Mouse (Mus musculus): ENCODE results near the gene Ipo5.
A peak's percentile ranks its signal among the peaks of the same experiment; 100 is the strongest.

Gene Ipo5

DNA sequence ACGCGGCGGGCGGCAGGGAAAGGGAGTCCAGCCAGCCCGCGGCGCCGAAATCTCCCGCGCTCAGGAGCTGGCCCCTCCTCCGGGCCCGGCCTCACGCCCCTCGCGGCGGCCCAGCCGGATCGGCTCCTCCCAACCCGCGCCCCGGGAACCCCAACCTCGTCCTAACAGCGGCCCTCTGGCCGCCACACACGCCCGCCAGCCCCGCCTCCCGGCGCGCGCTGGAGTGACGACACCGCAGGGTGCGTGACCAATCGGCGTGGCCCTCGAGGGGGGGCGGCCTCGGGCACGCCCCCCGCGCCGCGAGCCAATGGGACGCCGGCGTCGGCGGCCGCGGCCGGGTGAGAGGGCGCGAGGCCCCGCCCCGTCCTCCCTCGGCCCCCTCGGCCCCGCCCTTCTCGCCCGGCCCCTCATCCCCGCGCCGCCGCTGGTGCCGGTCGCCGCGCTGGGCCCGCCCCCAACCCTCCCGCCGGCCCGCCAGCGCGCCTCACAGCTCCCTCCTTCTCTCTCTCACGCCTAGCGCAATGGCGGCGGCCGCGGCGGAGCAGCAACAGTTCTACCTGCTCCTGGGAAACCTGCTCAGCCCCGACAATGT, at the start of gene Ipo5:
Gene Ipo5, plus strand, starts transcription at position 492 of the 592 bp plus-strand sequence.
- DNase-seq = peak; percentile 92 to 97

DNA sequence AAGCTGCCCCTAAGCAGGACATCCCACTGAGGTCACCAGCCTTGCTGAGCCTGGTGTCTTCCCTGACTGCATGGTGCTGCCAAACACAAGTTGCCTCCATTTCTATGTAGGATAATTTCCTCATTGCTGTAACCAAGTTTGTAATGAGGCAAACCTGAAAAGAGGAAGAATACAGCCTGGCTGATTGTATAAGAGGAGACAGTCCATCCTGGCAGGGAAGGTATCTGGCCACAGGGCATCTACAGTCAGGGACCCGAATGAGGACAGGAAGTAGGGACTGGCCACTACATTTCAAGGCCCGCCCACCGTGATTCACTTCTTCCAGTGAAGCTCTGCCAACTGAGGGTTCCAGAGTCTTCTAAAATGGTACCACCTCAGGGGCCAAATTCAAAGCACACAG, 47.8 kb upstream of the Ipo5 start:
- no peak for DNase-seq

- no peak for DNase-seq
Measured at GRCm38 (mm10) chr14:120864896-120865295, 46.1 kb upstream of the Ipo5 start.

GRCm38 (mm10) chr14:120866573-120866972, 44.5 kb upstream of the Ipo5 start:
- no peak for DNase-seq

- no peak for DNase-seq
Measured at GRCm38 (mm10) chr14:120867121-120867520, 43.9 kb upstream of the Ipo5 start.

DNA sequence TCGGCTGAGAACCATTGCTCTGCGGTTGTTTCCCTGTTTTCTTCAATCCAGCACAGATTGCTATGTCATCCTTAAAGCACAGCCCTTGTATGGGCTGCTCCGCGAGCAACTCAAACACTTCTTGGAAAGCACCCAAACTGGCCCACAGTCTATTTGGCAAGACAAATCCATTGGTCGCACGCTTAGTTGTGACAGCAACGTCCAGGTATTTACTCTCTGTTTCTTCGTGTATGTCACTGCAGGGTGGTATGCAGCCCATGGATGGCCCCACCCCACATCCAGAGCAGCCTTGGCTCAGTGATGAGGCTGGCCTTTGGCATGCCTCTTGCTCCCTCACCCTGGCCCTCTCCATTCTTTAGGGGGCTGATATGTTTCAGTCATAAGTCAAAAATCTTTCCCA, 42.5 kb upstream of the Ipo5 start:
- DNase-seq = peak in 1 of 2 experiments; percentile 13

GRCm38 (mm10) chr14:120870736-120871135, 40.3 kb upstream of the Ipo5 start:
- no peak for DNase-seq

DNA sequence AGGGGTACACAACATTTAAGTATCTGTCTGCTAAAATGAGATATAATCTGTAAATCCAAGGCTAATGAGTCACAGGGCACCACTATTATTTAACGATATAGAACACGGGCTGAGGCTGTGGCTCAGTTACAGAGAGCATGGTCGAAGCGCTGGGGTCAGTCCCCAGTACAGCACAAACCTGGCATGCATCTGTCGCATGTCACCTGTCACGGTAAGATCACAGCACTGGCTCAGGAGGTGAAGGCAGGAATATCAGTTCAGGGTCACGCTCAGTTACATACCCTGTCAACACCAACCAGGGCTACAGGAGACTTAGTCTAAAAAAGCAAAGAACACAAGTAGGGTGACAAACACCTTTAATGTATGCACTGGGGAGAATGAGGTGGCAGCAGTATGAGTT, 36.6 kb upstream of the Ipo5 start:
- no peak for DNase-seq

DNA sequence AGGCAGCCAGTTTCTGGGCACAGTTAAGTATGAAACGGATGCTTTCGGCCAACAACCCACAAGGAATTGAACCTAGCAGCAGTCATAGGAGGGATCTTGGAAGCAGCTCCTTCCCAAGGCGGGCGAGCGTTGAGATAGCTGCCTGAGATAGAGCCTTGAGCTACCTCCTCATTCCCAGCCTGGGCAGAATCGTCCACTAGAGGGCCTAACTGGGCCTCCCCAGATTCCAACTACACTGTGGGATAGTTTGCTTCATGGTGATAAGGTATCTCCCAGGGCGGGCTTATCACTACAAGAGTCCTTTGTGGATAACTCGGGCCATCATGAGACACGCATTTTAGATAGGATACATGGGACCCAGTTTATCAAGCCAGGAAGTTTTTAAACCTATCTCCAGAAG, 35.9 kb upstream of the Ipo5 start:
- no peak for DNase-seq

DNA sequence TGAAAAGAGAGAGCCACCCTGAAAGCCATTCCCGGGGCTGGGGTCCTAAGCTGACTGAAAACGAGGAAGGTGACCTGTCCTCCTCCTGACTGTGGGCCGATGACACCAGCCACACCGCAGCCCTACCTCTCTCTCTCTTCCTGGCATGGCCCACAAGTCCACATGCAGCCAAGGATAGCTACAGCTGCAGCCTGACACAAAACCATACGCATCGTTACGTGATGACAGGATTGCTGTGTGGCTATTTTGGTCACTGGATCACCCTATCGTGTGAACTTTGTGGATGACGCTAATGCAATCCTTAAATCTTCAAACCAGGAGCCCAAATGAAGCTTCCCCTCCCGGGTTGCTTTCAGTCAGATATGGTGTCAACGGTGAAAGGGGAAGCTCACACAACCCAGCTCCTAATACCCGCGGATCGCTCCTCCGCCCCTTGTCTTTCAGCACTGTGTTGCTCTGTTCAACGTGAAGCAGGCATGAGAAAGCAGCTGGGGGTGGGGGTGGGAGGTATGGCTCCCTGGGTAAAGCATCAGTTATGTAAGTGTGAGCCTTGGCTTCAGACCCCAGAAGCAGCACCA, 35.1 kb upstream of the Ipo5 start:
- no peak for DNase-seq

DNA sequence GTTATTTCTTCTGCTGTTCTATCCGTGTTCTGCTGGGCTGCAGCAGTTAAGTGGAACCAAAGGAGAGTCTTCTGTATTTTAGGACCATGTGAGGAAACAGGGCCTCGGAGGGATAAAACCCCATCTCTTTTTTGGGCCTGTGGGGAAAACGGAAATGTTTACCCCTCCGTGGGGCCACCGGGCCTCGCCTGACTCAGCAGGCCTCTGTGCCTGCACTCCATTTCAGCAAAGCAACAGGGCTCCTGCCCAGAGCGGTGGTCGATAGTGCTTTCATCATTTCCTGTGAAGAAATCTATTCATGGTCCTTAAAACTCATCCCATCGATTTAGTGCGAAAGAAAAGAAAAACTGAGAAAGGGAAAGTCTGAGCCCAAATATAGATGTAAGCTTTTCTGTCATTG, 33.9 kb upstream of the Ipo5 start:
- no peak for DNase-seq

- no peak for DNase-seq
Measured at GRCm38 (mm10) chr14:120879026-120879425, 32.0 kb upstream of the Ipo5 start.

DNA sequence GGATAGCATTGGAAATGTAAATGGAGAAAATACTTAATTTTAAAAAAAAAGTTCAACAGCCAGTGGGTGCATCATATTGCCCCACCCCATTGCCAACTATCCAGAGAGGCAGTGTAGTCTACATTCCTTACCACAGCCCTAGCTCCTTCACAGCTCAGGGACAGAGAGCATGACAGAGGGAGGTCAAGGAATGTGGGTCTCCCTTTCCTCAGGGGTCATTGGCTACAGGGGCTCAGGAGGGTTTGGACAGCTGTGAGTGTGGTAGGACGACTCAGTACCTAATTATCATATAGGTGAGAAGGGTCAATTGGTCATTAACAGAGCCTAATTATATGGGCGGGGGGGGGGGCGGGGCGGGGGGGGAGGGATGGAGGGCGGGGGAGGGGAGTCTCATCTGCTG, 30.4 kb upstream of the Ipo5 start:
- no peak for DNase-seq

DNA sequence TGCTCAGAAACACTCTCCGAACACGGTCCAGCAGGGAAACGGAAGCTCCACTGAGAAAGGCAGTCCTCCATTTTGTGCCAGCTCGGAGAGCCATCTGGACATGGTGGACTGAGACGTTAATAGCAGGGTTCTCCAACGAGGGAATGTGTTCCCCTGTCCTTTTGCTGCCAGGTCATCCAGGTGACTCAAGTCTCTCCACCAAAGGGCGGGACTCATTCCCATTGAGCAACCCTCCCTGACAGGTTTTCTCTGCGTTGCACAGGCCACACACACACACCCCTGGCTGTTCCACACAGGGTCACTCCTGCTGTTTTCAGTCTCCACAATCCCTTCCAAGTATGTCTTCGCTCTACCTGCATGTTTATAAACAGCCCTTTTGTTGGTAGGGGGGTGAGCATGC, 30.0 kb upstream of the Ipo5 start:
- peak; percentile 22 to 23 for DNase-seq

GRCm38 (mm10) chr14:120888681-120889080, 22.3 kb upstream of the Ipo5 start:
- no peak for DNase-seq

- no peak for DNase-seq
Measured at GRCm38 (mm10) chr14:120892369-120892768, 18.7 kb upstream of the Ipo5 start.

- no peak for DNase-seq
Measured at GRCm38 (mm10) chr14:120896613-120897012, 14.4 kb upstream of the Ipo5 start.

DNA sequence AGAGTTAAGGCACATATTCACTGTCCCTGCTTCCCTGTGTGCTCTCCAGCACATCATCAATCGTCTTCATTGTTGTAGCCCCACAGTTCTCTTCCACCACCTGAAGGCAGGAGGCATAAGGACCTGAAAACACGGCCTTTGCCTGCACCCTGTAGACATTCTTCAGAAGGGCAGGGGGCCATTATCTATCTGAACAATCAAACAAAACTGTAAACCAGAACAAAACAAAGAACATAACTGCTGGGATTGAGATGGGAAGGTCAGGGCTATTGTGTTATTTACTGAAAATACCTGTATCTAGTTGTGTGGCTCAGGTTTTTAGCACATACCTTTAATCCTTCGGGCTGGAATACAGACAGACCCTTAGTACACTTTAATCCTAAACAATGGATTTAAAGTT, 12.1 kb upstream of the Ipo5 start:
- DNase-seq = no peak

DNA sequence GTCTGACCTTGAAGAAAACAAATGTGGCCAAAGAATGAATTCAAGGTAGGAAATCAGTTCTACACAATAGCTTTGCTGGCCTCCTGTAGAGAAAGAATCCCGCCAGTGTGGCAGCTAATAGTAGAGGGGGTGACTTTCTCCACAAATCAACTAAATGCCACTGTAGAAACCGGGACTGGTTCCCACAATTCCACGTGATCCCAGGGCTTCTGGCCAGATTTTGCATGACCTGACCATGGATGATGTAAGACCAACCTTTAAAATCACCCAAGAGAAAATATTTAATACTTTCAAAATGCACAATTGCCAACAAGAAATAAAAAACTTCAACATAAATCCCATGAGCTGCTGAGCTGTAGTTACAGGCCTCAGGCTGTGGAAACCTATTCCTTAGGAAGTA, 1.6 kb upstream of the Ipo5 start:
- DNase-seq = peak; percentile 9 to 15

- peak in 1 of 2 experiments; percentile 40 for DNase-seq
Measured at GRCm38 (mm10) chr14:120910320-120910719, 704 bp upstream of the Ipo5 start.

DNA sequence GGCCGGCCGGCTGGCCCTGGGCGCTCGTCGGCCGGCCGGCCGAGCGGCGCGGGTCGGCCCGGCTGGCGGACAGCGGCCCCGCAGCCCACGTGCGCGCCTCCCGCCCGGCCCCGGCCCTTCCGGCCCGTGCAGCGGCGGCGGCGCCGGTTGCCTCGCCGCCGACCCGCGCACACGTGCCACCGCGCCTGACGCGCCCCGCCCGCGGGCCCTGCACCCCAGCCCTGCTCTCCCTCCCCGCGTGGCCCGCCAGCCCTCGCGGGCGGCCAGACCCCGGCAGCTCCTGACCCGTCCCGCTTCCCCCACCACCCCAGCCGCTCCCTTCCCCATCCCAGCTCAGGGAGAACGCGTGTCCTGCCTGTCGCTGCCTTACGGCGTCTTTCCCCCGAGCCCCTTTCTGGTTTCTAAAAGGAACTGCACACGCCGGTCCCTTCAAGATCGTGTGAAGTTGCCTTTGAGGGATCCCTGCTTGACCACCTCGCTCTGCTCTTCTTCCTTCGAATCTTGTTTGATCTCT, 421 bp downstream of the Ipo5 start:
- peak; percentile 25 to 48 for DNase-seq

- no peak for DNase-seq
Measured at GRCm38 (mm10) chr14:120912090-120912710, 1.2 kb downstream of the Ipo5 start.

GRCm38 (mm10) chr14:120912916-120913315, 1.9 kb downstream of the Ipo5 start:
- DNase-seq = no peak

GRCm38 (mm10) chr14:120921805-120922204, 10.8 kb downstream of the Ipo5 start:
- DNase-seq = no peak
